Mouse (Mus musculus) testis, postnatal 10 days (tissue): Measurements from ENCODE around the gene Ugt2b35.
"Not testable (repeated sequence)": the region's sequence is repeated elsewhere in the genome, so short reads cannot be mapped to it uniquely, and the experiment has no call there.

Source experiments
- DNase-seq: peaks from one replicate; pipeline ENCODE4 v3.0.0; 2021; ENCODE audit warnings: low spot score

Gene Ugt2b35

GRCm38 (mm10) chr5:87000395-87001073 is at the start of gene Ugt2b35:
Gene Ugt2b35, plus strand, starts transcription at chr5:87000860.
- DNase-seq, result no peak

GRCm38 (mm10) chr5:86960504-86960903 is 40.2 kb upstream of the Ugt2b35 start:
- no peak for DNase-seq

- DNase-seq, result no peak
Measured at GRCm38 (mm10) chr5:86961587-86962358, 38.9 kb upstream of the Ugt2b35 start.

- not testable (repeated sequence) for DNase-seq
Measured at GRCm38 (mm10) chr5:86962849-86963248, 37.8 kb upstream of the Ugt2b35 start.

GRCm38 (mm10) chr5:86967271-86967670 is 33.4 kb upstream of the Ugt2b35 start:
- not testable (repeated sequence) for DNase-seq

- no peak for DNase-seq
Measured at GRCm38 (mm10) chr5:87004735-87005134, 4.1 kb downstream of the Ugt2b35 start.

- no peak for DNase-seq
Measured at GRCm38 (mm10) chr5:87015477-87015876, 14.8 kb downstream of the Ugt2b35 start.

- DNase-seq, result no peak
Measured at GRCm38 (mm10) chr5:87027359-87027758, 26.7 kb downstream of the Ugt2b35 start.

GRCm38 (mm10) chr5:87030624-87031023 is 30.0 kb downstream of the Ugt2b35 start:
- no peak for DNase-seq
